Mouse (Mus musculus): ENCODE results near the gene Sesn2. TPM values are rescaled to one million over a fixed set of nuclear protein-coding genes. Genes with fewer than 3 reads are reported as not detected.
A peak's percentile ranks its signal among the peaks of the same experiment; 100 is the strongest.

The Sesn2 gene
- total RNA-seq, 2 experiments from 2014 or later: 3.8 to 3.9 TPM

GRCm38 (mm10) chr4:132515369-132516155 is 5.3 kb upstream of the Sesn2 start:
- intact Hi-C loops (cut with DNase I): loop anchor here (10.0 kb wide), 1 partner anchor 301 kb away; the partner anchor contains the start of gene Ythdf2
- DNase-seq: peak; percentile 89 to 92

- peak; percentile 88 to 90 for DNase-seq
- intact Hi-C loops (cut with DNase I): loop anchor here (1.0 to 10.0 kb wide), 5 partner anchors 50 to 300 kb away; partner anchors contain the start of genes Phactr4 and Ythdf2
Measured at GRCm38 (mm10) chr4:132514555-132515135, 4.3 kb upstream of the Sesn2 start.

GRCm38 (mm10) chr4:132513395-132514273 is 3.3 kb upstream of the Sesn2 start:
- intact Hi-C loops (cut with DNase I): loop anchor here (1.0 to 10.0 kb wide), 5 partner anchors 49 to 299 kb away; partner anchors contain the start of genes Phactr4 and Ythdf2
- no peak for DNase-seq

GRCm38 (mm10) chr4:132512080-132512479 is 1.8 kb upstream of the Sesn2 start:
- intact Hi-C loops (cut with DNase I): loop anchor here (5.0 to 10.0 kb wide), 4 partner anchors 90 to 297 kb away; partner anchors contain the start of genes Phactr4 and Ythdf2
- DNase-seq: no peak

GRCm38 (mm10) chr4:132509621-132510296 is 542 bp downstream of the Sesn2 start:
- peak; percentile 77 to 81 for DNase-seq
- intact Hi-C loops (cut with DNase I): loop anchor here (2.0 to 10.0 kb wide), 5 partner anchors 47 to 295 kb away; partner anchors contain the start of genes Med18, Phactr4 and Ythdf2

- DNase-seq: no peak
- intact Hi-C loops (cut with DNase I): no loop called here
Measured at GRCm38 (mm10) chr4:132507210-132507609, 3.1 kb downstream of the Sesn2 start.

- intact Hi-C loops (cut with DNase I): no loop called here
- no peak for DNase-seq
Measured at GRCm38 (mm10) chr4:132506250-132506649, 4.1 kb downstream of the Sesn2 start.

- DNase-seq: no peak
Measured at GRCm38 (mm10) chr4:132505800-132506199, 4.5 kb downstream of the Sesn2 start.

GRCm38 (mm10) chr4:132505034-132505738 is 5.1 kb downstream of the Sesn2 start:
- no peak for DNase-seq
- intact Hi-C loops (cut with DNase I): no loop called here

More at GRCm38 (mm10) chr4:132505800-132506199, 4.5 kb downstream of the Sesn2 start:
- intact Hi-C loops (cut with DNase I): no loop called here

- no peak for DNase-seq
Measured at GRCm38 (mm10) chr4:132503344-132503743, 7.0 kb downstream of the Sesn2 start.

GRCm38 (mm10) chr4:132501639-132502038 is 8.7 kb downstream of the Sesn2 start:
- DNase-seq: no peak

More at GRCm38 (mm10) chr4:132503344-132503743, 7.0 kb downstream of the Sesn2 start:
- intact Hi-C loops (cut with DNase I): no loop called here

GRCm38 (mm10) chr4:132494271-132494918 is 15.9 kb downstream of the Sesn2 start:
- intact Hi-C loops (cut with DNase I): no loop called here
- DNase-seq: no peak

More at GRCm38 (mm10) chr4:132501639-132502038, 8.7 kb downstream of the Sesn2 start:
- intact Hi-C loops (cut with DNase I): no loop called here

- intact Hi-C loops (cut with DNase I): no loop called here
Measured at GRCm38 (mm10) chr4:132492178-132493060, 17.9 kb downstream of the Sesn2 start.

GRCm38 (mm10) chr4:132491748-132492147 is 18.6 kb downstream of the Sesn2 start:
- intact Hi-C loops (cut with DNase I): no loop called here
- DNase-seq: no peak

More at GRCm38 (mm10) chr4:132492178-132493060, 17.9 kb downstream of the Sesn2 start:
- DNase-seq: peak; percentile 44 to 64

- no peak for DNase-seq
- intact Hi-C loops (cut with DNase I): no loop called here
Measured at GRCm38 (mm10) chr4:132491057-132491456, 19.2 kb downstream of the Sesn2 start.

- DNase-seq: no peak
- intact Hi-C loops (cut with DNase I): no loop called here
Measured at GRCm38 (mm10) chr4:132490273-132491010, 19.9 kb downstream of the Sesn2 start.

- intact Hi-C loops (cut with DNase I): no loop called here
- DNase-seq: no peak
Measured at GRCm38 (mm10) chr4:132488976-132489375, 21.3 kb downstream of the Sesn2 start.

Data from heart, postnatal 14 days (tissue).